Mouse (Mus musculus) adrenal gland, adult 8-10 months (tissue): ENCODE measurements at regions not wholly inside any gene's neighbourhood (a gene's known extent, or its start where the extent isn't known, plus 50 kb on each side); places are given as distances from the start of the nearest gene placed in this dataset.

Experiments used
- DNase-seq: peaks from one replicate; pipeline ENCODE4 v3.0.0; 2022

DNA sequence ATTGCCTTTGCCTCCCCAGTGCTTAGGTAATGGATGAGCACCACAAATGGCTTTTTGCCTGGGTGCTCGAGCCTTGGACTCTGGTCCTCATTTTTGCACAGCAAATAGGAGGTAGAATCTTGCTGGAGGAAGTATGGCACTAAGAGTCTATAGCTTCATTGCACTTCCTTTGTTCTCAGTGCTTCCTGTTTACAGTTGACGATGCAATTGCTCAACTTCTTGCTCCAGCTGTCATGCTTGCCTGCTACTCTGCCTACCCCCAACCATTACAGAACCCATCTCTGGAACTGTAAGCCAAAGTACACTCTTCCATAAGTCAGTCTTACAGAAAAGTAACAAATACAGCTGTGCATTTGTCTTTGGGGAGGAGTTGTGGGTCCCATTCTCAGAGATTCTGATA is 79.8 kb upstream of the Slc7a14 start:
- DNase-seq, result no peak

DNA sequence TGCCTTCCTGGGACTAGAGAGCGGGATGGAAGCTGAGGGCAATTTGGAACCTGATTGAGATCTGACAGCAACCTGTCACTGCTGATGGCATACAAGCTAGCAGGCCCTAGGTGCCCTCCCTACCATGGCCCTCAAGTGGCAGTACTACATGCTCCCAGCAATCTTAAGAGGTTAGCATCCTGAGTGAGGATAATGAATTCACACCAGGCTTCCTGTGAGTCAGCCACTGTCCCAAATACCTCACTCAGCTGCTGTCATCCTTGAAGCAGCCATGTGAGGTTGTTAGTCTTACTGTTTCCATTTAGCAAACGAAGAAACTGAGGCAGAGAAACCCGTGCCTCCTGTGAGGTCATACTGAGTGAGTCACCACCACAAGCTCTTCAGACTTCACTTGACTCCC is 65.5 kb upstream of the Slc7a14 start:
- no peak for DNase-seq

DNA sequence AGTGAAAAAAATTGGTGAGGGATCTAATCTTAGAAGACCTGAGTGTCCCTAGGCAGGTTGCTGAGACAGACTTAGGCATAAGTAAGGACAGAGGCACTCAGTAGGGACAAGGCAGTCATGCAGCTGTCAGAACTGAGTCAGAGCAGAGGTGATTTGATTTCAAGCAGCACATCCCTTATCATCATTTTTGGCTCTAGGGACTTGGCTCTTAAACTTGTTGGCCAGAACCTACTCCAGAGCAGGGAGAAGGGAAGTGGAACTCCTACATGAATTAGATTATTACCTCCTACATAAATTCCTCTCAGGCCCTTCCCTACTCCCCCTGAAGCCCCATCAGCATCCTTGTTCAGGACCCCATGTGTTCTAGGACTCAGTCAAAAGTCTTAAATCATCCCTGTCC is 63.9 kb upstream of the Slc7a14 start:
- peak; percentile 8 for DNase-seq

DNA sequence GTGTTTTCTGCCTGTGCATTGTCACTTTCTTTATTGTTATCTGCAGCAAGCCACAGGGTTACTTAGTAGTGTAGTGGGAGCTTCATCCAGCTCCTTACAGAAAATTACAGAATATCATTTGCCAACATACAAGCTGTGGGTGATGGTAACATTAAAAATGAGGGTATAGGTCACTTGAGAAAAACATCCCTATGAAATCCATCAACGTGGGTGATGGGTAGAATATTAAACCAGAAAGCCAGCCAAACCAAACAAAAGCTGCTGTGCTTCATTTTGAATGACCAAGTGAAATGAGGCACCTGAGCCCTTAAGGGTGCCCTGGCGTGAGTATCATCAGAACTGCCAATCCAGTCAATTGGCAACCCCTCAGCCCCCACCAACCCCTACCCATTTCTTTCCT is 58.1 kb upstream of the Slc7a14 start:
- DNase-seq, result no peak
